Mouse (Mus musculus) 3134 (cell line): ENCODE data around the gene Lrba.
A peak's percentile ranks its signal among the peaks of the same experiment; 100 is the strongest.

Experiments
- DNase-seq: peaks from one replicate; pipeline ENCODE4 v3.0.0-alpha.2; 2011; ENCODE audit warnings: low spot score; ENCODE audit not compliant: insufficient read length; ENCODE audit errors: extremely low read depth

The Lrba gene

GRCm38 (mm10) chr3:86461582-86461981 is 237.1 kb downstream of the Lrba start:
- DNase-seq = no peak

DNA sequence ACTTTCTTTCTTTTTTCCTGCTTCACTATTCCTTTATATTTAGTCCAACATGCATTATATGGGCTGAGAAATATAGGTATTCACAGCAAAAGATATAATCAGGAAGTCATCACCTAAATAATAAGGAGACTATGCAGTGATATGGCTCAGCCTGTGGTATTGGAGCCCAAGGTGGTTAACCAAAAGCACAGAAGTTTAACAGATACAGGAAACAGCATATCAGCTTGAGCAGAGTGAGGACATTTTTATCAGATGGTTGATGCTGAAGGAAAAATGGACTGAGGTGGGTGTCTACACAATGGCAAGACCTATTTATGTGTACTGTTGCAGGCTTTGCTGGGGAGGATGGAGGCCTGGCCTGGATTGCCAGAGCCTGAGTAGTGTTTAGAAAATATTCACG is 265.5 kb downstream of the Lrba start:
- no peak for DNase-seq

- DNase-seq = no peak
Observed at GRCm38 (mm10) chr3:86500586-86500985, 276.1 kb downstream of the Lrba start.

DNA sequence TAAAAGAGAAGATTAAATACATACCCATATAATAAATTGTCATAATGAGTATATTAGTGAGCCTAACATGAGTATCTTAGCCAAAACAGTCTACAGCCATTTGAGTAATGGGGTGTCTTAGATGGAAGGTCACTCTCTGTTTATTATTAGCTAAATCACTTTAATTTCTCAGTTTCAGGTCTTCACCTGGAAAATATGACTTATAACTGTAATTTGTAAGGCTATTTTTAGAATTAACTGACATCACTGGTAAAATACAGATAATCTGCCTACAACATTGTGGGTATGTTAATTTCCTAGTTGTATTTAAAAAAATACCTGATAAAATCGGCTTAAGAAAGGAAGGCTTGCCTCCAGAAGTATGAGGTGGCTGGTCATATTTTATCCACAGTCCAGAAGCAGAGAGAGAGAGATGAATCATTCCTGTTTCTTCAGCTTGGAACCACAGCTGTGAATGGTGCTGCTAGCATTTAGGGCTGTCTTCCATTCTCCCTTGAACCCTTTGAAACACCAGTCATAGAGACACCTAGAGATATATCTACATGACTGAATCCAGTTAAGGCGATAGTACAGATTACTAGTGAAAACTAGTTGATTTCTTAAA is 294.1 kb downstream of the Lrba start:
- DNase-seq = no peak

GRCm38 (mm10) chr3:86522880-86523505 is 298.5 kb downstream of the Lrba start:
- DNase-seq = no peak

DNA sequence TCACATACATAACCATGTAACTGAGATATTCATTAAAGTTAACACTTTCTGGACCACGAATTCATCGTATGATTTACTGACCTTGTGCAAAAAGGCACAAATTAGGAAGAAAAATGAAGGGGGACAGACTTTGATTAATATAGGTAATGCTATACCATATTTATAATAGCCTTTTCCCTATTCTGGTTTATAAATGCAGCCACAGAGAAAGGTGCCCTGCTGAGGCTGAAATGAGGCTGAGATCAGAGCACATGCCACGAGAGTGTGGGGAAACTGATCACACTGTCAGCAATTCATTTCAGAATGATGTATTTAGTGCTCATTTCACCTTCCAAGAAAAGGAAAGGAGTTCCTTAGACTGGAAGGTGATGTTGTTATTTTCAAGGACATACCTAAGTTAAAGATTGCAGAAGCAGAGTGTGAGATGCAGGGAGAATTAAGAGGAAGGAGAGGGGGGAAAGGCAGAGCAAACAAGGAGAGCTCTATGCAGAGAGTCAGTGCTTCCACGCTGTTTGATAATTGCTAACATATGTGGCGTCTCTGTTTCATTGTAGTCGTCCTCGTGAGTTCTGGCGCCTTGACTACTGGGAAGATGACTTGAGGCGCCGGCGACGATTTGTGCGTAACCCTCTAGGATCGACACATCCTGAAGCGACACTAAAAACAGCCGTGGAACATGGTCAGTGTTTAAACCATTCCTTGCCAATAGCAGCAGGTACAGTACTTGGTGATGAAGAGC is 307.2 kb downstream of the Lrba start:
- DNase-seq = no peak

GRCm38 (mm10) chr3:86536751-86537150 is 312.3 kb downstream of the Lrba start:
- no peak for DNase-seq

- DNase-seq = no peak
Observed at GRCm38 (mm10) chr3:86538645-86539554, 314.4 kb downstream of the Lrba start.

DNA sequence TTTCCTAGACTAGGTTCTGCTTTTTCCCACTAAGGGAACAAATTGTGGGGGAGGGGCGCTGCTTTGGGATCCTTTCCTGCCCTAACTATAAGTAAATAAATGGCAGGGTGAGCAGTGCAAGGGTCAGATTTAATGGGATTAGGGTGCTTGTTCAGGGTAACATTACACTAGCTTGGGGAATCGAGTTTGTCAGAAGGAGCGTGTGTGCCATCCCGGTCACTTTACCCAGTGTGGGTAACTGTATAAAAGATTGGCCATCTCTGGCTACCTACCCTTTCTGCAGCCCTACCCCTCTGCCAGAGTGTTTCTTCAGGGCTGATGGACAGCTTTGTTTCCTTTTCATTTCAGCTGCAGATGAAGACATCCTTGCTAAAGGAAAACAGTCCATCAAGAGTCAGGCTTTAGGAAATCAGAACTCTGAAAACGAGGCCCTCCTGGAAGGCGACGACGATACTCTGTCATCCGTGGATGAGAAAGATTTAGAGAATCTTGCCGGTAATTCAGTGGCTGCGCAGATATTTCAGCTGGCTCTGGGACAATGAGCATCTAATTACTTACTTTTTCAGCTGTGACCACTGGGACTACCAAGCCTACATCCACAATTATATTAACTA is 315.2 kb downstream of the Lrba start:
- DNase-seq = no peak

GRCm38 (mm10) chr3:86541074-86541614 is 316.7 kb downstream of the Lrba start:
- no peak for DNase-seq

DNA sequence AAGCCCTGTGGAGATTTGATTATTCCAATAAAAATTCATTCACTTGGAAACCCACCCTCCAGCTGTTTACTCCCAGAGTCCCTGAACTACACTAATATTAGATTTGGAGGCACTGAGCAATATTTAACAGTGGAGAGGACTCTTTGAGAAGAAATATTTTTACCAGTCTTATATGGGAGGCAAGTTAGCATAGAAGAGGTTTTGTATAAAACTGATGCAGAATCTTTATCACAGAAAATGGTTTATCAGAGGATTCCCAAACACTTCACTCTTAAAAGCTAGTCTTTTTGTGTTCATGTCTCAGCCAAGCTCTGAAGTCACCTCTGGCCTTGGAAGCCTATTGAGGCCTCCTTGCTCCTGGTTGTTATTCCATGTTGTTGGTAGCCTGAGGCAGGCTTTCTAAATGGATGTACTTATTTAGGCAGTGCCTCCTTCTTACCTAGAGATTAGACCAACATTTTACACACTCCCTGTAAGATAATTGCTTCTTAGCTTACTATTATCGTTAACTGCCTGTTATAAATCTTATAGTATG is 317.4 kb downstream of the Lrba start:
- no peak for DNase-seq

- DNase-seq = no peak
Observed at GRCm38 (mm10) chr3:86544785-86545184, 320.3 kb downstream of the Lrba start.

DNA sequence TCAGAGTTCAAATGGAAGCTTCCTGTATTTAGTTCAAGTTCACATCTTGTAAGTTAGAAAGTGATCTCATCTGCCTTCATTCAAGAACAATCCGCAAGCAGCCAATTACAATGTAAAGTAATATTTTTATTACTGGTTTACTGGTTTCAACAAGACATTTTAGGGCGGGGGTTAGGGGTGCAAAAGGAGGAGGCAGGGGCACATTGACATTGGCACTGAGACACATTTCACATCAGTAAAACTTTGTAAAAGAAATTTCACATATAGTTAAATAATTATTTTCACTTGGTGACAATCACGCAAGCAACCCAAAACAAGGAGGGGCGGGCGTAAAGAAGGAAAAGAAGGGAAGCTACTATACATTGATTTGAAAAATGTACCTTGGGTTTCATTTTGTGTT is 321.5 kb downstream of the Lrba start:
- no peak for DNase-seq

DNA sequence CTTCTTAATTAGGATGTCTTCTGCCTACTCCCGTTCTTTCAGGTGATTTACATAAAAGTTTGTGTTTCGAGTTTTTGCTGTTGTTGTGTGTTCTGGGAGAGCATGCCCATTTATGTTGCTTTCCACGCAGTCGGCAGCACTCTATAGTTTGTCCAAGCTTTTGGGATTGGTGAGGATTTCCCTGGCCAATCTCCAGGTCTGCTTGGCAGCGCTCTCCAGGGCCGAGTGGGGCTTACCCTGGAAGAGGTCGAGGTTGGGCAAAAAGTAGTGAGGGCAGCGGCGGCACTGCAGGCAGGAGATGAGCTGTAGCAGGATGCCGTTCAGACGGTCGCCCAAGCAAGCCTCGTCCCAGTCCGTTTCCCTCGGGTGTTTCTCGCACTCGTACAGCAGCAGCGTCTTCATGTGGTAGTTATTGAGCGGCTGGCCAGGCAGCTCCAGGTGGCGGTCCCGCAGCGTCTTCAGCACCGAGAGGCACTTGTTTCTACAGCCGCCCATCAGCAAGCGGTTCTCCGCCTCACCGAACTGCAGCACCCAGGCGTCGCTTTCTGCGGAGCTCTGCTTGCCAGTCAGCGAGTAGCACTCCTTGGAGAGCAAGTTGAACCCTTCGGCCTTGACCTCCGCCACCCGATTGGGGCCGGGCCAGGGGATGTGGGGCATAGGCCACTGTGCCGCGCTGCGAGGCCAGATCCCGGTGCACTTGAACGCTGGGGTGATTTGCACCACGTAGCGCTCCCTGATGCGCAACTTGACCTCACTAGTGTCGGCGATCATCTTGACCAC is 322.2 kb downstream of the Lrba start:
- DNase-seq = peak; percentile 19

DNA sequence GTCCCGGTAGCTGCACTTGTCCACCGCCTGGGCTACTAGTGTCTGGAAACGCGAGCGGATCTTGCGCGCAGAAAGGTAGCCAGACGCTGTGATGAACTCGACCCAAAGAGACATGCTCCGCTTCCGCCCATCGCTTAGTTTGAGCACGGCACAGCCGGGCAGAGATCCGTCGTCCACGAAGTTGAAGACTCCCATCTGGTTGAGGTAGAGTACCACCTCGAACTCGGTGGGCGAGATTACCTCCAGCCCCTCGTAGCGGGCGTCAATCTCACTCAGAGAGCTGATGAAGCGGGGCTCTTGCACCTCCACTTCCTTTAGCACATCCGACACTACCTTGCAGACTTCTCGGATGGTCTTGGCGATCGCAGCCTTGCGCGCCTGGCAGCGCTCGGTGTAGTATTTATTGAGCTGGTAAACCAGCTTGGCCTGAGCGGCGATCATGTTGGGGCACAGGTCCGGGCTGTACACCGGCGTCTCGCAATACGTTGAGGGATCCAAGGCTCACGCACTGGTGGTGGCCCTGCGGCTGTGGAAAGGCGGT is 322.8 kb downstream of the Lrba start:
- no peak for DNase-seq

- DNase-seq = no peak
Observed at GRCm38 (mm10) chr3:86548091-86549015, 323.9 kb downstream of the Lrba start, which contains the start of gene Mab21l2. Gene Mab21l2, minus strand, starts transcription at chr3:86548629.

GRCm38 (mm10) chr3:86550301-86551010 is 326.0 kb downstream of the Lrba start:
- no peak for DNase-seq
